Mouse (Mus musculus): ENCODE data around the gene Tmtc2.
"Not testable (repeated sequence)": the region's sequence is repeated elsewhere in the genome, so short reads cannot be mapped to it uniquely, and the experiment has no call there.

DNA sequence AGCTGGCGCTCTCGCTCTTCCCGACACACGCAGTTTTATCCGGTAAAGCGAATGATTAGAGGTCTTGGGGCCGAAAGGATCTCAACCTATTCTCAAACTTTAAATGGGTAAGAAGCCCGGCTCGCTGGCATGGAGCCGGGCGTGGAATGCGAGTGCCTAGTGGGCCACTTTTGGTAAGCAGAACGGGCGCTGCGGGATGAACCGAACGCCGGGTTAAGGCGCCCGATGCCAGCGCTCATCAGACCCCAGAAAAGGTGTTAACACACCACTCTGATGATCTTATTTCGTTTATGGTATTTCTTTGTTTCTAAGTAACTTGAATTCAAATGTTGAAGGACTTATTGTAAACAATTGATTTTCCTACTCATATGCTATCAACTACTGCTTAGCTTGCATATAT lies 336.0 kb downstream of the Tmtc2 start:
- not testable (repeated sequence) for TF ChIP-seq CTCF (IDR thresholded peaks at IDR 0.05; ENCODE audit: low read depth, low read length); POLR2A (IDR thresholded peaks at IDR 0.05; ENCODE audit: insufficient read depth, low read length); EP300 (IDR thresholded peaks at IDR 0.05; ENCODE audit: insufficient read depth, low read depth, low read length)

Measured in ES-Bruce4 (cell line).